Mouse (Mus musculus): ENCODE measurements around the gene Trpc7.

Gene Trpc7

DNA sequence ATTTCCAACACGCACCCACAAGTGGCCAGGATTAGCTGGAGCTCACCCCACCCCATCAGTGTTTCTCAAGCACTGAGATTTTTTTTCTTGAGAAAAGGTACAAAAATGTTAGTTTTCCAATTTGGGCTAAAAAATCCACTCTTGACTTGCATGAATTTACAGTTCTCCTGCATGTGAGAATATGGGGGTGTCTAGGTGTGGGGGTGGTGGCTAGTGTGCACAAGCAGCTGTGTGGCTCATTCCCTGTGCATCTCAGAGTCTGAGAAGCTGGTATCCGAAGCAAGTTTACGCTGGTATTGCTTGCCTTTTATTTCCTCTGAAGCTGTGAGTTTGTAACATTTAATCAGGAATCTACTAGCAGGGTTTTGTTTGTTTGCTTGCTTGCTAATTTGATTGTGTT lies 105.1 kb downstream of the Trpc7 start:
- ATAC-seq (ENCODE audit: low TSS enrichment) = peak; percentile 92

DNA sequence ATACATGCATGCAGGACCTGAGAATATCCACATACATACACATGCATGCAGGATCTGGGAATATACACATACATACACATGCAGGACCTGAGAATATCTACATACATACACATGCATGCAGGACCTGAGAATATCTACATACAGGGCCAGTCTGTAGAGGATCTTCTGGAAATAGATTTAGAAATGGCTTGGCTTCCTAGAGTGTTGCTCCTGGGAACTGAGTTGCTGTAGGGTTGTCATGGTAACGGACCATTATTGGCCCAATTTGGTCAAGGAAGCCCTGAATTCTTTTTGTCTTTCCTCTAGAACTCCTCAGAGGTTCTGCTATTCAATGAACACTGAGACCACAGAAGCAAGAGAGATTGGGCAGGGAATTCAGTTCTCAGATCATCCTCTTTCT lies 113.2 kb downstream of the Trpc7 start:
- ATAC-seq (ENCODE audit: low TSS enrichment) = peak; percentile 56; the same call in 1 of the 2 replicates

DNA sequence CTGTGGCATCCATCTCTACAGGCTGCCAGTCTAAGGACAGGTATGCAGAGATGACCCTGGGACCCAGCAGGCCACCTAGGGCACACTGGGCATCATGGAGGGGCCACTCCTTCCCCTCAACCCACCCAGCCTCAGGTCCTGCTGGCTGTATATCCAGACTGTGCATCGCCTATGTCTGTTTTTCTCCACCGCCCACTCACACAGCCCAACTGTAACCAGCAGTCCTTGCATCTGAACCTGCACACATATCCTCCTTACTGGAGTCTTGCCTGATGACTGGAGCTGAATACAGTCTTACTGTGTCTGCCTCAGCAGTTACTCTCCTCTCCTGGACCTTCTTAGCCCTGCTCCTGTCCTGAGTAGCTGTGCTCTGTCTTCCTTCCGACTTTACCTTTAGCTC lies 114.1 kb downstream of the Trpc7 start:
- ATAC-seq (ENCODE audit: low TSS enrichment) = peak; percentile 65

DNA sequence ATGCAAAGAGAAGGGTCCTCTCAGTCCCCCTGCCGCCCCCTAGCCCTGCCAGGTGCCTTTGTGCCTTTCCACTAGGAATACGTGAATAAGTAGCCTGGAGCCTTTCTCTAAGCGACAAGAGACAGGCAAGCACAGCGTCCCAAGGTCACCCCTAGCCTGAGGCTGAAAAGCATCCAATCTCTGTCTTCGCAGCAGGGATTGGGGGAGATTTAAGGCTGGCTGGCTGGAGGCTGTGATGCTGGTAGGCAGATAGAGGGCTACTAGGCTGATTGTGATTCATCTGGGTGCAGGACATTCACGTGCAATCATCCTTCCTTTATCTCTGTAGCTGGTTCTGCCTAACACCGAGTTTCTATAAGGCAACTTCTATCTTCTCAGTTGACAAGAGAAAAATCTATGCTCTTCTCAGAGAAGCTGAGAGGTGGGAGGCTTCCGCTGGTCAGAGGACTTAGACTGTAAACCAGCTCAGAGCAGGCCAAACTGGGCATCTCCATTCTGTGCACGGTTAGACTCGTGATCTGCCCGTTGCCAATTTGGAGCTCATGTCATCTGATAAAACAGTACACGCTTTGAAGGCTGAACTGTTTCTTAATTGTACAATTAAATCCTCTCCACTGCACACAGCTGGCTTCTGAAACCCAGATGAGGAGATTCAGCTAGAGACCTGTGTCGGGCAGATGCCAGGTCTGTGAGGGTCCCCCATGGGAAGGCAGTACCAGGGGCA lies 114.9 kb downstream of the Trpc7 start:
- ATAC-seq (ENCODE audit: low TSS enrichment) = peak; percentile 39; the same call in 1 of the 2 replicates

DNA sequence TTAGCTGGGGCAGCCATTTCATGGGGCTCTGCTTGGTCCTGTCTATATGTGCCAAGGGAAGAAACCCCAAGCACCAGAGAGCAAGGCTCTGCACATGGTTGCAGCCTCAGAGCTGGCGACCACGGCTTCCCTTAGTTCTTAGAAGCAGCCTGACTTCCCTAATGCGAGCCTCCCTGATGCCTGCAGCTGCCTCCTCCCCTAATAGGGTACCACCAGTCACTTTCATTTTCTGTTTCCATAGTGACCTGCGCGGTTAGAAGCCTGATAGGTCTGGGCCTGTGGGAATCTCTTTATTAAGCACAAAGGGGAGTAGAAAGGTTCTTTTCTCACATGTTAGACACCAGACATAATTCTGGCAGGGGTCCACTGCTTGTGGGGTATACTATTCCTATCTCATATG lies 121.5 kb downstream of the Trpc7 start:
- no peak for ATAC-seq (ENCODE audit: low TSS enrichment)

DNA sequence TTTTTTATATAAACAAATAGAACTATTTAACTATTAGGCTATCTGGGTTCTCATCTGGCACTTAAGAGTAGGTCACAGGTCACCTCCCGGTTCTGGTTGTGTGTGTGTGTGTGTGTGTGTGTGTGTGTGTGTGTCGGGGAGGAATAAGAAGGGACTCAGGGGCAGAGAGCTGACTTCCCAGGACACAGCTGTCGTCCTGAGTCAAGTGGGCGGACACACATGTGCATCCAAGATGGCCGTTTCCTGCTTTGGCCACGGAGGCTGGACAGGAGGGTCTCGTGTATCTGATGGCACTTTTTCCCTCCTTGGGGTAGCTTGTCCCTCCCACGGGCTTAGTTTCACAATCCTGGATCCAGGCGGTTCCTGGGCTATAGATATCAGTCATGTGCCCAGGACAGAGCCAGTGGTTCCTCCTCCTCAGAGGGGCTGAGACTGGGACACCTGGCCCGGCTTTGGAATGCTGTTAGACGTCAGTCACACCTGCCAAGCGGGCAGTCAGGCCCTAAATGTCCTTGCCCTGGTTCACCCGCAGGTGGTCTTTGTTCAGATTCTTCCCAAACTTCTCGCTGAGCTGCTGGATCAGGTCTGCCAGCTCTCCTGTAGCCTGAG lies 122.4 kb downstream of the Trpc7 start:
- ATAC-seq (ENCODE audit: low TSS enrichment) = no peak

DNA sequence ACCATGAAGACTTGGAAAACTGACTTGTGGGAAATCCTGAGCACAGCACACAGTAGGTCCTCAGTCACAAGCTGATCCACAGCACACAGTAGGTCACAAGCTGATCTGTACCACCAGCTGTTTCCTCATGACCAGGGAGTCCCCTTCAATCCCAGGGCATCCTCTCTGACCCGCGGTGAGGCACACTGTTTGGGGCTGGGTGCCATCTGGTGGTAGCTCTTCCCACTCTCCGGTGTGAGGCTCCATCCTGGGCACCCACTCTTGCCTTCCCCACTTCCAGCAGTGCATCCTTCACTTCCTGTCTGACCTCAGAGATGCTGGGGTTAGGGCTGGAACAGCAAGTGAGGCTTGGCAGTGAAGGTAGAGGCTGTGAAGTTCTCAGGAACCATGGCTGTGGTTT lies 123.2 kb downstream of the Trpc7 start:
- 0 out of 2 replicates have a peak, but pooled peaks have one; percentile 53 for ATAC-seq (ENCODE audit: low TSS enrichment)

DNA sequence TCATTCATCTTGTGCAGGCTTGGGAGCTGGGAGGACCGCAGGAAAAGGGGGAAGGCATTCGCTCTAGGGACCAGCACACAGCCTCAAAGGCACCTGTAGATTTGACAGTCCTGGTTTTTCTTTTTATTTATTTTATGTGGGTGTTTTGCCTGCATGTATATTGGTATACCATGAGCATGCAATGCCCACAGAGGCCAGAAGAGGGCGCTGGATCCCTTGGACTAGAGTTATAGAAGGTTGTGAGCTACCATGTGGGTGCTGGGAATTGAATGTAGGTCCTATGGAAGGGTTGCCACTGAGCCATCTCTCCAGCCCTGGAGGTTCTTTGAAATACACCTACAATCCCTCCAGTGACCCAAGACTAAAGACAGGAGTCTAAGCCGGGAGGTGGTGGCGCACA lies 125.0 kb downstream of the Trpc7 start:
- no peak for ATAC-seq (ENCODE audit: low TSS enrichment)

DNA sequence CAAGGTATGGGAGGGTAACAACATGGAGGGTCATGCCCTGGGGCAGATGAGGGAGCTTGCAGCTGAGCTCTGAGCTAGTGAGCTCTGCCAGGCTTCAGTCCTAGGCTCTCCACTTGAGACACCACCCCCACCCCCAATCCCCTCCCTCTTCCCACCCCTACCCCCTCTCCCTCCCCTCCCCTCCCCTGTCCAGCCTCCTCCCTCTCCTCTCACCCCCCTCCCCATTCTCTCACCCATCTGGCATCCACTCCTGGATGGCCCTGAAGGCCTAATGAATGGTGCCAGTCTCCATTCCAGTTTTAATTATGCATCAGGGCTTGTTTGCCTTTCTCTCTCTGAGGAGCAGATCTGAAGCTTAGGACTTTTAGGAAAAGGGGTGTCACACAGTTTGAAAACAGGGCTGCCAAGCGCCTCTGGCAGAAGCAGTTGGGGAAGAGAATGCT lies 125.6 kb downstream of the Trpc7 start:
- ATAC-seq (ENCODE audit: low TSS enrichment) = peak; percentile 39; the same call in 1 of the 2 replicates

DNA sequence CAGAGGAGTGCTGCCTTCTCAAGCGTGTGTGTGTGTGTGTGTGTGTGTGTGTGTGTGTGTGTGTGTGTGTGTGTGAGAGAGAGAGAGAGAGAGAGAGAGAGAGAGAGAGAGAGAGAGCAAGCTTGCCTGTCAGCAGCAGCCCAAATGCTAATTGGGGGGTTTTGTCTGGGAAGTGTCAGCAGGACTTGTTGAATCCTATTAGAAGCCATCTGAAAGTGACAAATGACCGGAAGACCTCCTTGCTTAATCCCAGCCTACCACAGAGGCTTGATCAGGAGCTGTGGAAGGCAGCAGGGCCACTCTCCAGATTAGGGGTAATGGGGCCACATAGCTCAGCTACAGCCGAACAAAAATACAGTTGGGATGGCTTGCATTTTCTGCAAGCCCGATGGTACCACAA lies 126.4 kb downstream of the Trpc7 start:
- ATAC-seq (ENCODE audit: low TSS enrichment) = no peak

DNA sequence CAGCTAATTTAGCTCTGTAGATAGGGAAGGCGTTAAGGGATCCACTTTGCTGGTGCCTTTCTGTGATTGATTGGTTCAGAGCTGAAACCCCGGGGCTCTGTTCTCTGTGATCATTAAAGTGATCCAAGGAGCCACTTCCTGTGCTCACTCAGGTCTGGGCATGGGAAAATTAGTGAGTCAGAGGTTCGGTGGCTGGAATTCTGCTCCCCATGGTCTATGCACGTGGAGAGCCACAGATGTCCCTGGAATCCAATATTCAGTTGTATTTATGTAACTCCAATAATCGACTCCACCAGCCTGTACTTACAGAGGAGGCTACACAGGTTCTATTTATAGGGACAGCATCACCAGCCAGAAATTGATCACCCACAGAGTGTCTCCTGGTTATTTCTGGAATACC lies 129.6 kb downstream of the Trpc7 start:
- peak; percentile 46; the same call in 1 of the 2 replicates for ATAC-seq (ENCODE audit: low TSS enrichment)

DNA sequence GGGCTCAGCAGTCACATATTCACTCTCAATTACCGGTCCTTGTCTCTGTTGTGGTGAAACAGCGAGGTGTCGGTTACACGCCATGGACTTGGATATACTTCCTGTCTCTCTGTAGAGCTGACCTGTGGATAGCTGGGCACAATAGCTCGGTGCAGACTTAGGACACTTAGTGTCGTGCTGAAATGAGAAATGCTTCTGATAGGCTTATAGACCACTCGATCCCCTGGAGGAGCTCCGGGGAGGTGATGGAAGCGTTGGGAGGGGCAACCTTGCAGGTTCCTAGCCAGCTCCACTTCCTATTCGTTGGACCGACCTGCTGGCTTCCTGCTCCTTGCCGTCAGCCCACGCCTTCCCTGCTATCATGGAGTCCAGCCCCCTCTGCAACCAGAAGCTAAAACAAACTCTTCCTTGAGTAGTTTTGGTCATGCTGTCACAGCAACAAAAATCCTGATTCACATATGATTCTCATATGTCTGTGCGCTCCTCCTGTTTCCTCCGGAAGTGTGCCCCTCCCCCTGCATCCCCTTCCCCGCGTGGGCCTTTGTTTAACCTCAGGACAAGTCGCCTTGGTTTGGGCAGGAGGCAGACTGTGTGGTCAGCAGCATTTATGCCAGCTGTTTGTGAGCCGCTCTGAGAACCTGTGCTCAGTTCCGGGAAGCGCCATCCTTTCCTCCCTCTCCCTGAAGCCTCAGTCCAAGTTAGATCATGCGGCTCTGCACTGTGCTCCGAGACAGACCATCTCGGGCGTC lies 130.3 kb downstream of the Trpc7 start:
- ATAC-seq (ENCODE audit: low TSS enrichment) = 0 out of 2 replicates have a peak, but pooled peaks have one; percentile 8

DNA sequence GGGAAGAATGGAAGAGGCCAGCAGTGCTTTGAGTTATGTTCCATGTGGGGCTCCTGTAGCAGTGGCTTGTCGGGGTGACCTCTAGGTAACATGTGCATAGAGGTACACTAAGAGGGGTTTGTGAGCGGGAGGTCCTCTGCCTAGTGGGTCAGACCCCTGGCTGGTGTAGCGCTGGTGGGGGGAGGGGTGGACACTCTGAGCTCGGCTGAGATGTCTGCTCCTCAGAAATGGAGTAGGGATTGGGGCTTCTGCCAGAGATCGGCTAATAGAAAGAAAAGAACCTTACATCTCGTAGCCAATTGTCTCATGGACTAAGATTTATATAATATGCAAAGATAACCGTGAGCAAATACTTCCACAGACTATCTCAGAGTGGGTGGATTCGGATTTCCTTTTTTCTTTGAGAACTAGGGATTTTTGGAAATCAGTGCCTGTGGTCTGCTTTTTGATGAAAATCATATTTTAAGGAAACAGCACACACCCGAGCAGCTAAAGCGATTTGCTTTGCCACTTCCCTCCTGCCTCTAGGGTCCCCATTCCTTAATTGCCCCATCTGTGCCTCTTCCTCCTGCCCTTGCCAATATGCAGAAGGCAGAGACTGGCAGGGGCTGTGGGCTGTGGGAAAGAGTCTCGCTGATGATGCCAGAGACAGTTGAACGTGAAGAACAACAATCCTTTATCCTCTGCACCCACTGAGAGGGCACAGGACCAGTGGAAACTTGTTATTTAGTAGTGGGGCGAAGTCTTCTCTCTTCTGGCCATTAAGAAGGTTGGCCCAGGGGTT lies 133.2 kb downstream of the Trpc7 start:
- no peak for ATAC-seq (ENCODE audit: low TSS enrichment)

DNA sequence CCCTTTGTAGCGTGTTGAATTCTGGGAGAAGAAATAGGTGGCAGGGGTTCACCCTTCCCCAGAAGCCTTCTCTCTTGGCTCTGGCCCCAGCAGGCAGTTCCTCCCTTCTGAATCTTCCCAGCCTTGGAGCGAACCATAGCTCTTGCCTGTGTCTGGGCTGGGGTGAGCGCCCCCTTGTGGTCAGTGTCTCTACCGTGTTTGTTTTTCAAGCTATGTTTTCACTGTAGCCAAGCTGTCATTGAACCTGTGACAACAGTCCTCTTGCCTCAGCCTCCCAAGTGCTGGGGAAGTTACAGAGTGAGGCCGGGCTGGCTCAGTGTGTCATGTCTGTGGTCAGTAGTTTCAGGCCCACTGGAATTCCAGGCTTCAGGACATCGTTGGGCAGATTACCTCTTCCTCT lies 137.3 kb downstream of the Trpc7 start:
- ATAC-seq (ENCODE audit: low TSS enrichment) = peak; percentile 60

DNA sequence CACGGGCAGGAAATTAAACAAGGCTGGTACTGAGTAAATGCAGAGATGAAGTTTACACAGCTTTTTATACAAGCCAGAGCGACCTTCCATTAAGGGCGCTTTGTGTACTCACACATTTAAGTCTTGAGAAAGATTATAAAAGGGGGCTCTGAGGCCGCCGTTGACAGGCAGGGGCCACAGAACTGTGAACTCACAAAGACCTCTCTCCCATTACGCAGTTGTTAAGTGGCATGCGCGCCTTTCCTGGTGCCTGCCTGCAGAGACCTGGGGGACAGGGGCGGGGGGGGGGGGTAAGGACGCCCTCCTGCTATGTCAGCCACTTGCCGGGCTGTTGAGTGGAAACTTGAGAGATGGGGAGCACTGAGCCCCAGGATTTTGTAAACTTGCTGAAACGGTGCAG lies 138.6 kb downstream of the Trpc7 start:
- no peak for ATAC-seq (ENCODE audit: low TSS enrichment)

DNA sequence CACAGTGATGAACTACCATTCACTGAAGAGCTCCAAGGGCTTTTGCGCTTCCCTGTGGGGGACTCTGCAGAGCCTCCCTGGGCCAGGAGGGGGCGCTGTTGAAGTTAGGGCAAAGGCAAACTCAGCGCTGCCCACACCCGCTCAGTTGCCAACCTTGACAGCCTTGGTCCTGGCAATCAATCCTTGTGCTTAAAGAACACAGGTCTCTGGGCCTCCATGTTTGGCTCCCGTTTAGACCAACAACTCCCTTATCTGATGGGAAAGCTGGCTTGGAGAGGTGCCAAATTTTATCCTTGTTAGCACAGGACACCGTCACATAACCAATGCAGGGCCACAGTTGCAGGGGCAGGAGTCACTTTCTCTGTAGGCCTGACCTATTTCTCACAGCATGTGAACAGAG lies 139.9 kb downstream of the Trpc7 start:
- ATAC-seq (ENCODE audit: low TSS enrichment) = no peak

DNA sequence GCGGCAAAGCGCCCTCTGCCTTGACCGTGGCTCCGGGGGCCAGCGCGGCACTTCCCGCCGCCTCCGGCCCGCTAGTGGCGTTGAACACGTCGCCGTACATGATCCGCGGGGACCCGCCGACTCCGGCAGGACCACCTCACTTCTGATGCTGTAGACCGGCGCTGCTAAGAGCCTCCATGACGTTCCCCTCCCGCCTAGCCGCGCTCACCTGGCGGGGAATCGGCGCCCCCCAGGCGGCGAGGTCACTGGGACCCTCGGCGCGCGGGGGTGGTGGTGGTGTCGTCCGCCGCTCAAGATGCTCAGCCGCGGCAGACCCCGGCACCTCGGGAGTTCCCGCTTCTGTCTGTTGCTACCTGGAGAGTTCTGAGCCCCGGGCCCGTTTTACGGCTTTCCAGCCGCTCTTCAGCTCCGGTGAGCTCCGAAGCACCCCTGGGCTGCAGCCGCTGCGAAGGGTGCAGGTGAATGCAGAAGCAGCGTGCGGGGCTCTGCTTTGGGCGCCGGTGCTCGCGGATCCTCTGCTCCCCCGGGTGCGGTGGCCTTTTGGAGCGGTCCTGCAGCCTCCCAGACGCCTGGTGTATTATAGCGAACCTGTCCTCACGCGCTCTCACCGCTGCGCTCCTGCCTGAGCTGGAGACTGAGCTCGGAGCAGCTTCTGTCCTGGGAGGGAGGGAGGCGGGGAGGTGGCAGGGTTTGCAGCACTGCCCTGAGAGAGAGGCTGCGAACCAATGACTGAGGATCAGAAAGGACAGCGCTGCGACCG lies 142.4 kb downstream of the Trpc7 start, which contains the start of gene Gm45623:
TSS of gene Gm45623 (minus strand) at position 636 of the 760 bp plus-strand sequence.
- ATAC-seq (ENCODE audit: low TSS enrichment) = 0 out of 2 replicates have a peak, but pooled peaks have one; percentile 28

DNA sequence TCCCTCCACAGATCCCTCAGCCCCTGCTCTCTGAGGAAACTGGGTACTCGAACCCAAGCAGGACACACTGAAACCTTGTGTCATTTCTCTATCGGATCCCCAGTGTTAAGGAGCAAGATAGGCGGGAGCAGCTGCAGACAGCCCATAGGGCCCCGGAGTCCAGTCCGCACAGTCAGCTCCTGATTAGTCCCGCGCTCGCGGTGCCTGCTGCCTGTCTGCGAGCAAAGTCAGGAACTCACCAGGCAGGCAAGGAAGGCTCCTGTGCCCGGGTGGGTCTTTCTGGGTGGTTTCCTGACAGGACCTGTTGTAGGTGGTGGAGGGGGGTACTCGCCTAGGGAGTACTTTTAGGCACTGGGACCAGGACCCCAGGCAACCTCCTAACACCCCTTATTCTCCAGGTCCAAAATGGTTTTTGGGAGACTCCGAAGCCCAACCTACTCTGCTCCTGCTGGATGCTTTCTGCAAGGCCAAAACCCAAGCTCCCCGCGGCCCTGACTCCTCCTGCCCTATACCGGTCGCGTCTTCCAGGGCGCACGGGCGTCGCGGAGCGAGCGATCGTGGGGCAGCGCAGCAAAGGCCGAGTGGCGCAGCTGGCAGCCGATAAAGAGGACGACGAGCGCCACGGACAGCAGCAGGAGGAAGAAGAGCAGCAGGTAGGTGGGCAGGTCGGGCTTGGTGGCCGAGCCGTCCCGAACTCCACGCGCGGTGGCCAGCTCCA lies 143.2 kb downstream of the Trpc7 start:
- ATAC-seq (ENCODE audit: low TSS enrichment) = 0 out of 2 replicates have a peak, but pooled peaks have one; percentile 41

DNA sequence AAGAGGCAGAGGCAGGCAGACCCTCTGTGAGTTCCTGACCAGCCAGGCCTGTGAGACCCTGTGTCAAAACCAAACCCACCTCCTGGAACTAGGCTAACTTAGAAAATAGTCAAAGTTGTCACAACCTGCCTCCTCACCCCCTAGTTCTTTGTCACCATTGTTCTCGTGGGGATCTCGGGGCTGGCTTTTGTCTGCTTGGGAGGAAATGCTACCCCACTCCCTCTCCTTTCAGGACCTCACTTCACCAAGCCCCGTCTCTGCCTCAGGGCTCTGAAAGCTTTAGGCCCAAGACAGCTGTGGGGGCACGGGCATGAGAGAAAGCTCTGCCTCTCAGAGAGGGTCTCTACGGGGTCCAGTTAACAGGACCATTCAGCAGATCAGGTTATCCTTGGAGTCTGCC lies 144.0 kb downstream of the Trpc7 start:
- no peak for ATAC-seq (ENCODE audit: low TSS enrichment)

DNA sequence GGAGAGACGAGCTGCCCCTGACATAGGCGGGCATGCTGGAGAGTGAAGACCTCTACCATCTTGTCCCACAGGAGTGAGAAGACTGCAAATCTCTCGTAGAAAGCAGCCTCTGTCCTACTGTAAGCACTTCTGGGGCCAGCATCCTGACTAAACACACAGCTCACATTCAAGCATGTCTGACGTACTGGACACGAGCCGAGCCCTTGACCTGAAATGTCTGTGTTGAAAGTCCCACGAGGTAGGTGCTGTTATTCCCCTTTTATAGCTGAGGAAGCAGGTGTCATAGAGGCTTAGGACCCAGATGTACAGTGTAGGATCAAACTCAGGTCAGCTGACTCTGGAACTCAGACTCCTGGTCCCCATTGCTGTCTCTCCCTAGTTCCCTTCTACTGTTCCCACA lies 146.4 kb downstream of the Trpc7 start:
- no peak for ATAC-seq (ENCODE audit: low TSS enrichment)
